Mouse (Mus musculus): ENCODE data around the gene Tigd3.

DNA sequence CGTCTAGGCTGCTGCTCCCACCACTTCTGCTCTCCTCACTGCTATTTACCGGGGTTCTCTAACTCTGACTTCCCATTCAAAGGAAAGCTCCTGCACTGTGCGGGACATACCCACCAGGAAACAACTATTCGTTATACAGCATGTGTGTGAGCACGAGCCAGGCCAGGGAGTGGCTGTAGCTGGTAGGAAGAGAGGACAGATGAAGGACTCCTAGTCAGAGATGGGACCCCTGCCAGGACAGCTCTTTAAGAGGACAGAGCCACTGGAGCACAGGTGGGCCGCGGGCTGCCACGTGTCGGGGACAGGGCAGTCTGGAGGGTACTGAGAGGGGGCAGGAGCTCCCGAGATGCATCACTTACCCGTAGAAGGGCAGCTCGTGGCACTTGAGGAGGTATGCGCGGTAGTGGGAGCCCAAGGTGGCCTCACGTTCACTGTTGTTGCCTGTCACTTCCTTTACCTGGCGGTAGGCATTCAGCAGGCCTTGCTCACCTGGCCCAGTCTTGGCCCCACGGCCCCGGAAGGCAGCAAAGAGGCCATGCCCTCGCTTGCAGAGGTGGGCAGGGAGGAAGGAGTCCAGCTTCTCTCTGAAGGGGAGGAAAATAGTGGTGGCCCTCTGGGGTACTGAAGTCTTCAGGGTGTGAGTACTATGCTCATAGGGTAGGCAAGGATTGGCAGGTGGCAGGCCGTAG, 29.1 kb downstream of the Tigd3 start:
- TF ChIP-seq ZC3H11A (IDR thresholded peaks at IDR 0.05; ENCODE audit: borderline replicate concordance, low read depth, low read length) = no peak
- no peak for TF ChIP-seq CHD2 (IDR thresholded peaks at IDR 0.05; ENCODE audit: low read depth, low read length)
- no peak for TF ChIP-seq MAFK (IDR thresholded peaks at IDR 0.05; ENCODE audit: insufficient read depth, low read depth, low read length)
- no peak for TF ChIP-seq ZNF384 (IDR thresholded peaks at IDR 0.05; ENCODE audit: low read depth, low read length)

All from ES-E14 (cell line).